ENCODE assay signal across 21 mouse cellular contexts in the genomic region with DNA sequence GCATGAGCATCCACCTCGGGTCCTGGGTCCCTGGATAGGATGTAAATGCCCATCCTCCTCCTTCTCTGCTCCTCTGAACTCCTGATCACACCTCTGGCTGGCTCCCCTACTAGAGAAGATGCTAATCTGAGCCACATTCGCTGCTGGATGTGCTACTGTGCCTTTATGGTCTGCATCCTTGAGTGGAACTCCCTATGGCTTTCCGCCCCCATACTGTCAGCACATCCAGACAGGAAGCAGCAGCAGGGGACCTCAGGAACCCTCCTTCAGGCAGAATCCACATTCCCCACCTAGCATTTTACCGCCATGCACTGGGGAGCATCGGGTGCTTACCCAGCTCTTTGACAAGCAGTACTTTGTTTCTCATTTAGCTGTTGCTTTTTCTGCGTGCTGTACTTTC.
A peak's percentile ranks its signal among the peaks of the same experiment; 100 is the strongest.
DNase-seq lines count a peak whose midpoint lies in the region; ATAC-seq lines count a peak whose summit lies in the region.
"Had no signal": no experiment of that assay in that cellular context is flagged by ENCODE, and none has a peak within 500 bp of the region (broad histone marks: within the 10 kb centered on the region; RNA-seq: fewer than 3 reads in every experiment).

No protein-coding gene starts in this region.

- H3K27me3 ChIP-seq in midbrain, embryonic 16.5 days (ENCODE audit: control insufficient read depth, insufficient read depth, low read depth, low read length) = no peaks in the 10 kb centered on the region
- H3K27me3 ChIP-seq: embryonic facial prominence, embryonic 12.5 days; forebrain, embryonic 13.5 days; forebrain, embryonic 15.5 days had no signal

- no peaks in the 10 kb centered on the region for H3K4me1 ChIP-seq in midbrain, embryonic 16.5 days (ENCODE audit: control insufficient read depth, insufficient read depth, low read length)
- H3K4me1 ChIP-seq: embryonic facial prominence, embryonic 10.5 days; embryonic facial prominence, embryonic 12.5 days; forebrain, embryonic 13.5 days had no signal

- no peak overlapping the region for H3K4me2 ChIP-seq in midbrain, embryonic 16.5 days (ENCODE audit: low read length)
- H3K4me2 ChIP-seq: embryonic facial prominence, embryonic 12.5 days; forebrain, embryonic 13.5 days; forebrain, embryonic 15.5 days had no signal

- no peak overlapping the region for H3K27ac ChIP-seq in midbrain, embryonic 16.5 days (ENCODE audit: low read length)
- H3K27ac ChIP-seq: embryonic facial prominence, embryonic 10.5 days; embryonic facial prominence, embryonic 12.5 days; forebrain, embryonic 13.5 days; forebrain, embryonic 15.5 days had no signal

- no peak for ATAC-seq in midbrain, embryonic 16.5 days
- ATAC-seq: activated CD4-positive, CD25-positive, alpha-beta regulatory T cell, adult 4 months; forebrain, embryonic 13.5 days; forebrain, embryonic 15.5 days; forebrain, postnatal 0 days had no signal

- no peaks in the 10 kb centered on the region for H3K9me3 ChIP-seq in midbrain, embryonic 16.5 days (replicated peaks; ENCODE audit: control insufficient read depth, low read length, poor library complexity, severe bottlenecking)
- H3K9me3 ChIP-seq: embryonic facial prominence, embryonic 10.5 days; embryonic facial prominence, embryonic 12.5 days; forebrain, embryonic 13.5 days; forebrain, embryonic 15.5 days had no signal

- DNase-seq in heart, adult 11 months = peak; percentile 70
- DNase-seq in heart, postnatal 14 days = no peak
- peak; percentile 75 for DNase-seq in R1 (ENCODE audit: low read depth, low spot score)
- peak; percentile 51 for DNase-seq in brain, adult 2 months (ENCODE audit: low read depth, low spot score)
- peak; percentile 8 for DNase-seq in retina, postnatal 1 day
- no peak for DNase-seq in urinary bladder, adult 18-20 months (ENCODE audit: low spot score in 2 of 2)
- DNase-seq: adrenal gland, adult 2 months; adrenal gland, postnatal 10 days; adrenal gland, postnatal 25 days; cerebellum, adult 11-12 months; cerebellum, adult 2 months; cerebellum, adult 9-10 months; cerebellum, postnatal 10 days; cerebellum, postnatal 25 days; forebrain, postnatal 0 days had no signal

- intact Hi-C loops in heart, postnatal 14 days (cut with DNase I) = no loop called here

- WGBS in midbrain, embryonic 16.5 days = 69% methylated on average over 6 of the region's 6 CpGs

- no peak overlapping the region for H3K4me3 ChIP-seq in midbrain, embryonic 16.5 days (ENCODE audit: low read depth, low read length)
- H3K4me3 ChIP-seq: embryonic facial prominence, embryonic 10.5 days; embryonic facial prominence, embryonic 12.5 days; forebrain, embryonic 13.5 days; forebrain, embryonic 15.5 days had no signal

- H3K36me3 ChIP-seq in midbrain, embryonic 16.5 days (ENCODE audit: control insufficient read depth, insufficient read depth, low read length) = no peaks in the 10 kb centered on the region
- H3K36me3 ChIP-seq: embryonic facial prominence, embryonic 10.5 days; embryonic facial prominence, embryonic 12.5 days; forebrain, embryonic 15.5 days had no signal

- no peak overlapping the region for H3K9ac ChIP-seq in midbrain, embryonic 16.5 days (ENCODE audit: low read depth, low read length)
- H3K9ac ChIP-seq: embryonic facial prominence, embryonic 12.5 days; forebrain, embryonic 13.5 days; forebrain, embryonic 15.5 days; forebrain, postnatal 0 days had no signal

Comparison
In these comparisons a context has a peak if more than half of its experiments do, and no peak if none do; other contexts are left out.
1. DNase-seq: peak in heart, adult 11 months (single experiment), R1 (single experiment), brain, adult 2 months (single experiment) and retina, postnatal 1 day (single experiment); none in heart, postnatal 14 days (0 of 2) and urinary bladder, adult 18-20 months (0 of 2).